Mouse (Mus musculus): ENCODE data around the gene Olfr166.
"Not testable (repeated sequence)": the region's sequence is repeated elsewhere in the genome, so short reads cannot be mapped to it uniquely, and the experiment has no call there.

Gene Olfr166

DNA sequence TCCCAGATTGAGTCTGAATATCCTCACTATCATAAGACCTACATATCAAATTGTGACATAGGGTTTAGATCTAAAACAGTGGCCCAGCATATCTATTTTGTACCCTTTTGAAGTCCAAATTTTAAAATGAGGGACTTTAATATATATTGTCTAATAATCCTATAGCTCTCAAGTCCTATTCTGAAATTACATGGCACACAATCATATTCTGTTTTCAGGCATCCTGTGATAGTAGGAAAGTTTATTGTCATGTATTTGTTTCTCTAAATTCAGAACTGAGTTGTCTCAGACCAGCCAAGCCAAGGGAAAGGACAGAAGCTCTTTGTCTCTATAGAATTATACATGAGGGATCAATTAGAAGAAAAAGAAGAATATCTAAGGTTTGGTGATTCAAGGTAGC lies at the start of gene Olfr166:
Gene Olfr166 (plus strand): TSS at position 301 of the 400 bp plus-strand sequence.
- DNase-seq = no peak

GRCm38 (mm10) chr16:19458741-19459140 lies 24.8 kb upstream of the Olfr166 start:
- DNase-seq = not testable (repeated sequence)

DNA sequence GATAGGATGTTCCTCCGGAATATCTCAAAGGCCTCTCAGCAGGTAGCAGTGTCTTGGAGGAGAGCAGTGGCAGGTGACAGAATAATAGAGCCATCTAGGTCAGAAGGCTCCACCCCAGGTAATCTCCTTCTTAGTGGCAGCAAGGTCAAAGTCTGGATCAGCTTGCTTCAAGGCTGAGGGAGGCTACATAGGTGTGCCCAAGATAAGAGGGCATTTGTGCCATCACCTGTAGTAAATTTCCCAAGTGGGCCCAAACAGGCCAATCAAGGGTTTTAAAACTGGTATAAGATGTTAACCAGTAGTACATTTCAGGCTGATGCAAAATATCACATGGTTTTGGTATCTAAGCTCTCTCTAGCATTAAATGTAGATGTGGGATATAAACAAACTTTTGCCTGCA lies 19.1 kb upstream of the Olfr166 start:
- no peak for DNase-seq

GRCm38 (mm10) chr16:19522166-19522565 lies 38.7 kb downstream of the Olfr166 start, which contains the start of gene Olfr167:
TSS of gene Olfr167 (minus strand) at chr16:19522266.
- DNase-seq = no peak

DNA sequence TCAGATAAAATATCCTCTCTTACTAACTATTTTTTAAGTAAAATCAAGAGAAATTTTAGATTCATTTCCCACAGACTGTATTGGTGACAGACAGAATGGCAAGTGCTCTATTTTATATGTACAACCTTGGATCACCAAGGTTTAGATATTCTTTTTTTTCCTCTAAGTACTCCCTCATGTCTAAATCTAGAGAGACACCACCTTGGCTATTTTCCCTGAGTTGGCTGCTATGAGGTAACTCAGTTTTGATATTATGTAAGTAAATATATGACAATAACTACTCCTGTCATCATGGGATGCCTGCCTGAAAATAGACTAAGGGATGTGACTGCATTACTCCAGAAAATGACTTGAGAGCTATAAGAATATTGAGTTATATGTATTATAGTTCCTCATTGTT lies 52.0 kb downstream of the Olfr166 start, which contains the start of gene Olfr168:
Gene Olfr168 (minus strand): TSS at position 101 of the 400 bp plus-strand sequence.
- DNase-seq = no peak

All from kidney, postnatal 36 days (tissue).